In the genomic region with DNA sequence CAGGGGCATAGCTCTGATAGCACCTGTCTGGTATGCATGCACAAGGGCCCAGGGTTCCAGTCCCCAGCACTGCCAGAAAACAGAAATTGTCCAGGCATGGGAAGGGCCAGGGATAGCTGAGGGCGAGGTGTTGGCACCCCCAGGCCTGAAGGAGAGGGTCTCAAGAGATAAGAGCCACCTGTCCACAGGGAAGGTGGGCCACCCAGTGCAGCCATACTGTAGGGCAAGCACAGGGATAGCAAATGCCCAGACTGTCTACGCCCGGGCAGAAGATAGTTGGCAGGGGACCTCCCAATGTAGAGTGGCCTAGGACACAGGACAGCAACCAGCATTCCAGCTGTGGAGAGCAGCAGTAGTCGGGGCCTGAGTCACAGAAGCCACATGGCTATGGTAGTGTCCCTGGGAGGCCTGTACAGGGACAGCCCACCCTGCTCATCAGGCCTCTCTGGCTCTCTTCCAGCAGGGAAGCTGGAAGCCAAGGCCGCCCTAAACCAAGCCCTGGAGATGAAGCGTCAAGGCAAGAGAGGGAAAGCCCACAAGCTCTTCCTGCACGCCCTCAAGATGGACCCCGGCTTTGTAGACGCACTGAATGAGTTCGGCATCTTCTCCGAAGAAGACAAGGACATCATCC, we compare ENCODE assay signal across 37 mouse cellular contexts. TPM values are rescaled to one million over a fixed set of nuclear protein-coding genes. Genes with fewer than 3 reads are reported as not detected.
DNase-seq lines count a peak whose midpoint lies in the region; ATAC-seq and TF ChIP-seq lines count a peak whose summit lies in the region.
"Had no signal": no experiment of that assay in that cellular context is flagged by ENCODE, and none has a peak within 500 bp of the region (broad histone marks: within the 10 kb centered on the region; RNA-seq: fewer than 3 reads in every experiment).

No protein-coding gene starts in this region.

- H3K9ac ChIP-seq in liver, embryonic 12.5 days: no peak overlapping the region
- H3K9ac ChIP-seq in liver, postnatal 0 days (replicated peaks): no peak overlapping the region
- no peak overlapping the region for H3K9ac ChIP-seq in stomach, postnatal 0 days (ENCODE audit: low read length)
- H3K9ac ChIP-seq: hindbrain, embryonic 14.5 days had no signal

- no peaks in the 10 kb centered on the region for H3K27me3 ChIP-seq in erythroblast, embryonic 14.5 days (ENCODE audit: control insufficient read depth)
- no peaks in the 10 kb centered on the region for H3K27me3 ChIP-seq in liver, embryonic 12.5 days (replicated peaks)
- no peaks in the 10 kb centered on the region for H3K27me3 ChIP-seq in liver, postnatal 0 days (ENCODE audit: insufficient read depth, low read length)
- H3K27me3 ChIP-seq in E14TG2a.4 (ENCODE audit: insufficient read depth, low read length): no peaks in the 10 kb centered on the region
- H3K27me3 ChIP-seq in stomach, postnatal 0 days (ENCODE audit: control insufficient read depth, insufficient read depth, low read length): no peaks in the 10 kb centered on the region
- H3K27me3 ChIP-seq: embryonic facial prominence, embryonic 12.5 days; midbrain, embryonic 15.5 days; neural tube, embryonic 12.5 days had no signal

- peak overlapping the region; percentile 91 for H3K4me3 ChIP-seq in erythroblast, embryonic 14.5 days (replicated peaks)
- H3K4me3 ChIP-seq in liver, embryonic 12.5 days: no peak overlapping the region
- no peak overlapping the region for H3K4me3 ChIP-seq in liver, postnatal 0 days (ENCODE audit: low read depth, low read length)
- H3K4me3 ChIP-seq in E14TG2a.4 (replicated peaks; ENCODE audit: low read length): peak overlapping the region; percentile 49; the same call in 1 of the 2 replicates
- H3K4me3 ChIP-seq in stomach, postnatal 0 days (ENCODE audit: low read depth, low read length): no peak overlapping the region
- H3K4me3 ChIP-seq: midbrain, embryonic 15.5 days; neural tube, embryonic 12.5 days had no signal

- H3K9me3 ChIP-seq in erythroblast, embryonic 14.5 days (ENCODE audit: control insufficient read depth, low read length): peaks cover 5% of the 10 kb centered on the region
- H3K9me3 ChIP-seq in liver, embryonic 12.5 days (replicated peaks): no peaks in the 10 kb centered on the region
- no peaks in the 10 kb centered on the region for H3K9me3 ChIP-seq in liver, postnatal 0 days (ENCODE audit: low read length)
- H3K9me3 ChIP-seq in E14TG2a.4 (ENCODE audit: low read length): no peaks in the 10 kb centered on the region
- H3K9me3 ChIP-seq in stomach, postnatal 0 days (ENCODE audit: control insufficient read depth, low read length): no peaks in the 10 kb centered on the region
- H3K9me3 ChIP-seq: embryonic facial prominence, embryonic 12.5 days; midbrain, embryonic 15.5 days; neural tube, embryonic 12.5 days had no signal

- peaks cover 30% of the 10 kb centered on the region for H3K4me1 ChIP-seq in erythroblast, embryonic 14.5 days (ENCODE audit: control insufficient read depth)
- H3K4me1 ChIP-seq in liver, embryonic 12.5 days: peaks cover 26% of the 10 kb centered on the region
- peaks cover 15% of the 10 kb centered on the region for H3K4me1 ChIP-seq in liver, postnatal 0 days (ENCODE audit: insufficient read depth)
- H3K4me1 ChIP-seq in E14TG2a.4 (replicated peaks; ENCODE audit: low read depth, low read length): peaks cover 76% of the 10 kb centered on the region
- H3K4me1 ChIP-seq in stomach, postnatal 0 days (replicated peaks; ENCODE audit: control insufficient read depth, insufficient read depth): no peaks in the 10 kb centered on the region

- TF ChIP-seq CTCF in liver, postnatal 0 days (IDR thresholded peaks at IDR 0.05; ENCODE audit: low read depth): no peak
- TF ChIP-seq CTCF in E14TG2a.4 (conservative IDR thresholded peaks at IDR 0.05; ENCODE audit: low read length): no peak
- no peak for TF ChIP-seq CTCF in stomach, postnatal 0 days (IDR thresholded peaks at IDR 0.05; ENCODE audit: low read depth)

- H3K27ac ChIP-seq in liver, embryonic 12.5 days: no peak overlapping the region
- H3K27ac ChIP-seq in liver, postnatal 0 days (ENCODE audit: low read depth): no peak overlapping the region
- no peak overlapping the region for H3K27ac ChIP-seq in stomach, postnatal 0 days (replicated peaks)
- H3K27ac ChIP-seq: embryonic facial prominence, embryonic 12.5 days; hindbrain, embryonic 14.5 days; macrophage; midbrain, embryonic 15.5 days; neural tube, embryonic 12.5 days had no signal

- peak; percentile 63 for DNase-seq in adrenal gland, postnatal 14 days
- no peak for DNase-seq in adrenal gland, postnatal 25 days
- DNase-seq in liver, postnatal 0 days: no peak
- no peak for DNase-seq in stomach, postnatal 0 days (ENCODE audit: low spot score)
- DNase-seq: embryo, embryonic 11 days; gastrocnemius, postnatal 10 days; heart, postnatal 36 days; kidney, postnatal 14 days; layer of hippocampus, adult 9-11 months; right cerebral cortex, adult 18-20 months; spleen, adult 18-20 months; thymus, postnatal 4 days had no signal

- peaks cover 59% of the 10 kb centered on the region for H3K36me3 ChIP-seq in erythroblast, embryonic 14.5 days (ENCODE audit: control insufficient read depth)
- H3K36me3 ChIP-seq in liver, embryonic 12.5 days: peaks cover 58% of the 10 kb centered on the region
- H3K36me3 ChIP-seq in liver, postnatal 0 days (replicated peaks; ENCODE audit: insufficient read depth, low read length): peaks cover 46% of the 10 kb centered on the region
- H3K36me3 ChIP-seq in E14TG2a.4 (ENCODE audit: insufficient read depth, low read length): peaks cover 59% of the 10 kb centered on the region
- H3K36me3 ChIP-seq in stomach, postnatal 0 days (ENCODE audit: control insufficient read depth, insufficient read depth, low read length): peaks cover 17% of the 10 kb centered on the region; the same call in 1 of the 2 replicates

- no peak for ATAC-seq in erythroblast, adult 5-6 weeks (replicated peaks; ENCODE audit: low FRiP score, poor library complexity, severe bottlenecking)
- no peak for ATAC-seq in liver, embryonic 12.5 days
- no peak for ATAC-seq in liver, postnatal 0 days
- ATAC-seq in stomach, postnatal 0 days (ENCODE audit: low FRiP score, low TSS enrichment): no peak
- ATAC-seq: activated CD4-positive, CD25-positive, alpha-beta regulatory T cell, adult 4 months; intestine, postnatal 0 days; lung, postnatal 0 days; midbrain, embryonic 15.5 days had no signal

- 0 out of 2 replicates have a peak overlapping the region, but pooled peaks have one; percentile 93 for H3K4me2 ChIP-seq in liver, embryonic 12.5 days
- no peak overlapping the region for H3K4me2 ChIP-seq in liver, postnatal 0 days (ENCODE audit: low read depth, low read length)
- no peak overlapping the region for H3K4me2 ChIP-seq in stomach, postnatal 0 days (replicated peaks; ENCODE audit: low read depth)
- H3K4me2 ChIP-seq: hindbrain, embryonic 14.5 days had no signal

- TF ChIP-seq EP300 in liver, postnatal 0 days (IDR thresholded peaks at IDR 0.05; ENCODE audit: low read depth): no peak
- no peak for TF ChIP-seq EP300 in stomach, postnatal 0 days (optimal IDR thresholded peaks at IDR 0.05)

- WGBS in liver, embryonic 12.5 days (ENCODE audit: insufficient replicate concordance): 86% methylated on average over 11 of the region's 11 CpGs
- 90% methylated on average over 11 of the region's 11 CpGs for WGBS in liver, postnatal 0 days (ENCODE audit: insufficient replicate concordance)
- 87% methylated on average over 11 of the region's 11 CpGs for WGBS in stomach, postnatal 0 days

RNA-seq across cellular contexts. Expression of a gene that starts 2.1 kb away (rescaled TPM):
- 8.2 and 10.4 TPM in 2 replicates for total RNA-seq in adrenal gland, postnatal 14 days (2021)
- 10.9 and 16.0 TPM in 2 replicates for total RNA-seq in adrenal gland, postnatal 25 days (2021)
- 0.13 and 0.17 TPM in 2 replicates for polyA plus RNA-seq in erythroblast, embryonic 14.5 days (2012)
- total RNA-seq in erythroblast, adult 5-6 weeks (2015; ENCODE audit: low replicate concordance): 1.3 TPM in 1 of 2 replicates, not detected in the other
- 0.56 and 0.94 TPM in 2 replicates for total RNA-seq in erythroblast, adult 5-6 weeks (2017; ENCODE audit: low replicate concordance)
- 2.9 and 3.3 TPM in 2 replicates for polyA plus RNA-seq in liver, embryonic 12.5 days (2016; fragmentation: Nextera tagmentation; extraction: Ambion mirVana)
- 2.6 and 2.8 TPM in 2 replicates for polyA plus RNA-seq in liver, postnatal 0 days (2015; fragmentation: Nextera tagmentation; extraction: Ambion mirVana)
- polyA plus RNA-seq in stomach, postnatal 0 days (2015; fragmentation: Nextera tagmentation; extraction: Ambion mirVana): 5.5 and 6.0 TPM in 2 replicates

RNA-seq across cellular contexts. Expression of a gene that starts 13.2 kb away (rescaled TPM):
- not detected in 2 replicates for total RNA-seq in adrenal gland, postnatal 14 days (2021)
- not detected in 2 replicates for total RNA-seq in adrenal gland, postnatal 25 days (2021)
- not detected in 2 replicates for polyA plus RNA-seq in erythroblast, embryonic 14.5 days (2012)
- total RNA-seq in erythroblast, adult 5-6 weeks (2015; ENCODE audit: low replicate concordance): not detected in 2 replicates
- not detected in 2 replicates for total RNA-seq in erythroblast, adult 5-6 weeks (2017; ENCODE audit: low replicate concordance)
- polyA plus RNA-seq in liver, embryonic 12.5 days (2016; fragmentation: Nextera tagmentation; extraction: Ambion mirVana): not detected in 2 replicates
- not detected in 2 replicates for polyA plus RNA-seq in liver, postnatal 0 days (2015; fragmentation: Nextera tagmentation; extraction: Ambion mirVana)
- not detected in 2 replicates for polyA plus RNA-seq in stomach, postnatal 0 days (2015; fragmentation: Nextera tagmentation; extraction: Ambion mirVana)
- total RNA-seq: gastrocnemius, postnatal 10 days; granulocyte monocyte progenitor cell, adult 5-6 weeks; heart, postnatal 36 days; left cerebral cortex, postnatal 10 days; liver, adult 2 months; megakaryocyte-erythroid progenitor cell, adult 5-6 weeks had no signal
- polyA plus RNA-seq: activated CD4-positive, CD25-positive, alpha-beta regulatory T cell, adult 4 months; embryonic facial prominence, embryonic 12.5 days; forebrain, embryonic 11.5 days; heart, embryonic 11.5 days; heart, embryonic 16.5 days; hindbrain, embryonic 14.5 days; intestine, postnatal 0 days; kidney, embryonic 14.5 days; limb, embryonic 11.5 days; liver, adult 2 months; liver, embryonic 16.5 days; lung, postnatal 0 days; macrophage; midbrain, embryonic 15.5 days; myocyte; neural tube, embryonic 12.5 days; stomach, embryonic 16.5 days; thymus, postnatal 0 days had no signal

RNA-seq across cellular contexts. Expression of a gene that starts 34.6 kb away (rescaled TPM):
- 33.8 and 38.4 TPM in 2 replicates for total RNA-seq in adrenal gland, postnatal 14 days (2021)
- total RNA-seq in adrenal gland, postnatal 25 days (2021): 45.0 and 50.7 TPM in 2 replicates
- polyA plus RNA-seq in erythroblast, embryonic 14.5 days (2012): 2.2 and 3.0 TPM in 2 replicates
- 4.0 and 6.1 TPM in 2 replicates for total RNA-seq in erythroblast, adult 5-6 weeks (2015; ENCODE audit: low replicate concordance)
- total RNA-seq in erythroblast, adult 5-6 weeks (2017; ENCODE audit: low replicate concordance): 13.8 and 23.1 TPM in 2 replicates
- polyA plus RNA-seq in liver, embryonic 12.5 days (2016; fragmentation: Nextera tagmentation; extraction: Ambion mirVana): 39.9 and 40.4 TPM in 2 replicates
- polyA plus RNA-seq in liver, postnatal 0 days (2015; fragmentation: Nextera tagmentation; extraction: Ambion mirVana): 6.9 and 7.9 TPM in 2 replicates
- 10.4 and 11.2 TPM in 2 replicates for polyA plus RNA-seq in stomach, postnatal 0 days (2015; fragmentation: Nextera tagmentation; extraction: Ambion mirVana)

RNA-seq across cellular contexts. Expression of a gene that starts 34.8 kb away (rescaled TPM):
- 429 and 451 TPM in 2 replicates for total RNA-seq in adrenal gland, postnatal 14 days (2021)
- 708 and 898 TPM in 2 replicates for total RNA-seq in adrenal gland, postnatal 25 days (2021)
- polyA plus RNA-seq in erythroblast, embryonic 14.5 days (2012): 16.5 and 25.3 TPM in 2 replicates
- total RNA-seq in erythroblast, adult 5-6 weeks (2015; ENCODE audit: low replicate concordance): 137 and 178 TPM in 2 replicates
- 139 and 170 TPM in 2 replicates for total RNA-seq in erythroblast, adult 5-6 weeks (2017; ENCODE audit: low replicate concordance)
- polyA plus RNA-seq in liver, embryonic 12.5 days (2016; fragmentation: Nextera tagmentation; extraction: Ambion mirVana): 109 and 112 TPM in 2 replicates
- polyA plus RNA-seq in liver, postnatal 0 days (2015; fragmentation: Nextera tagmentation; extraction: Ambion mirVana): 109 TPM in 2 replicates
- polyA plus RNA-seq in stomach, postnatal 0 days (2015; fragmentation: Nextera tagmentation; extraction: Ambion mirVana): 154 and 166 TPM in 2 replicates

Comparison
In these comparisons a context has a peak if more than half of its experiments do, and no peak if none do; other contexts are left out.
1. H3K4me3 ChIP-seq: peak in erythroblast, embryonic 14.5 days (single experiment) and E14TG2a.4 (single experiment); none in liver, embryonic 12.5 days (single experiment), liver, postnatal 0 days (single experiment) and stomach, postnatal 0 days (single experiment).